Mouse (Mus musculus) layer of hippocampus, adult 6 months (tissue): ENCODE data around the gene Clec2e. TPM values are rescaled to one million over a fixed set of nuclear protein-coding genes. Genes with fewer than 3 reads are reported as not detected.

Source experiments
- long read RNA-seq, 2 experiments: library from polyadenylated mRNA; unstranded; transcript quantifications; one replicate each; pipeline ENCODE4 v2.0.0; 2019 to 2020
- polyA plus RNA-seq: library from polyadenylated mRNA; unstranded; fragments of <200 nt; fragmentation: Nextera tagmentation; gene quantifications from 2 replicates; pipeline ENCODE4 v1.2.3, GENCODE M21; 2021

The Clec2e gene
- polyA plus RNA-seq = not detected in 2 replicates
- long read RNA-seq, experiment 1 = 0 reads
- long read RNA-seq, experiment 2 = 0 reads

DNA sequence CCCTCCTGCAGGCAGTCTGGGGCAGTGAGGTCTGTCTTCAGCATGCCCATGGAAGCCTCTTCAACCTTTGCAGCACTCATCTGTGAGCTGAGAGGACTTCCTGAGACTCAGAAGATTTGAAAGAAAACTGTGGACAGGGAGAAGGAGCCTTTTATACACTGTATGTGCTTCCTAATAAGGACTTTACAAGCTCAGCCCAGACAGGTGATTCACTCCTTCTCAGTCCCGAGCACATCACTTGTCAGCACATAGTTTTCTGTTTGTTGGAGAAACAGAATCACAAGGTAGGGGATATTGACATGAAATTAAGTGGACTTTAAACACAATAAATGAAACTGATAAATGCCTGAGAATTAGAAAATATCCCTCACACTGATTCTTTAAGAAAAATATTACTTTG, at the start of gene Clec2e:
Gene Clec2e, minus strand, starts transcription at position 120 of the 400 bp plus-strand sequence.

DNA sequence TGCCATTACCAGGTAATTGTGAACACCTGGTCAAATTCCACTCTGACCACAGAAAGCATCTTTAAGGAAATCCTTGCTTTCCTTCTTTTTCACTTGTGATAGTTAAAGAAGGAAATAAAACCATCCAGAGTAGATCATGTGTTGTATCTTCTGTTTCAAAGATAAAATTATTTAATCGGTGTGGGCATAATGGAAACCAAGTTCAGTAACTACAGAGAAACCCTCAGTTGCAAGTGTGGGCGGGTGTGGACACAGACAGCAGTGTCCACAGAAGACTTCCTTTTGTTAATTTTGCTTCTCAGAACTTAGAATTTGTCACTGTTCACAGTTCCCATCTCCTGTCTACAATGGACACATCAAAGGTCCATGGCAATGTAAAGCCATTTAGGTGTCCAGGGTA, 55.1 kb downstream of the Clec2e start, which contains the start of gene Klrb1f:
Gene Klrb1f, plus strand, starts transcription at position 301 of the 400 bp plus-strand sequence.

Other genes with a start within 250 kb of the Clec2e start
- gene Clec2i, start 213.3 kb downstream of the Clec2e start, polyA plus RNA-seq = not detected in 2 replicates
- 0.88 and 1.4 TPM in 2 replicates for gene BC035044, start 209.8 kb downstream of the Clec2e start, polyA plus RNA-seq
- gene Clec2g, start 166.5 kb downstream of the Clec2e start, polyA plus RNA-seq = not detected in 2 replicates
- 0.24 and 0.26 TPM in 2 replicates for gene Klrb1f, start 55.0 kb downstream of the Clec2e start, polyA plus RNA-seq
- 0.43 and 0.64 TPM in 2 replicates for gene Clec2d, start 79.7 kb upstream of the Clec2e start, polyA plus RNA-seq
- not detected in 2 replicates for gene Cd69, start 174.5 kb upstream of the Clec2e start, polyA plus RNA-seq
- not detected in 2 replicates for gene 4922502D21Rik, start 230.9 kb upstream of the Clec2e start, polyA plus RNA-seq
- 0.05 and 0.20 TPM in 2 replicates for gene Clec12a, start 241.8 kb upstream of the Clec2e start, polyA plus RNA-seq